Mouse (Mus musculus): ENCODE data around the gene Snrnp40.

- TF ChIP-seq MAX (IDR thresholded peaks at IDR 0.05; ENCODE audit: low read length) (no peak), EP300 (IDR thresholded peaks at IDR 0.05; ENCODE audit: low read length) (no peak), CTCF (conservative IDR thresholded peaks at IDR 0.05 in 1 of 2, IDR thresholded peaks at IDR 0.05 in 1 of 2; ENCODE audit: low read depth in 2 of 2, low read length in 2 of 2) (peak in 1 of 2 experiments; percentile 50; a peak in 2 of 4 replicates), ETS1 (conservative IDR thresholded peaks at IDR 0.05; ENCODE audit: low read depth, low read length) (no peak), RAD21 (IDR thresholded peaks at IDR 0.05; ENCODE audit: low read depth, low read length) (no peak; the same call in none of the 2 replicates), POLR2A (IDR thresholded peaks at IDR 0.05; ENCODE audit: low read depth, low read length) (no peak)
Measured at GRCm38 (mm10) chr4:130376675-130377074, 16.7 kb downstream of the Snrnp40 start.

All from CH12.LX (cell line).